Mouse (Mus musculus): ENCODE results near the gene Srms. TPM values are rescaled to one million over a fixed set of nuclear protein-coding genes. Genes with fewer than 3 reads are reported as not detected.
A peak's percentile ranks its signal among the peaks of the same experiment; 100 is the strongest.

Gene Srms
- polyA plus RNA-seq, 1 experiment from 2014 or later = 0.25 TPM

GRCm38 (mm10) chr2:181187121-181188000, 25.6 kb downstream of the Srms start, which contains the start of gene Ppdpf:
TSS of gene Ppdpf (plus strand) at chr2:181187247.
- peak within 1 kb of the TSS; percentile 68 for H3K4me2 ChIP-seq
- peaks cover 20% of the 10 kb centered on the region for H3K4me1 ChIP-seq (replicated peaks)
- peaks cover 13% of the 10 kb centered on the region for H3K36me3 ChIP-seq
- peak within 1 kb of the TSS; percentile 98 for H3K9ac ChIP-seq
- peak within 1 kb of the TSS; percentile 96 for H3K27ac ChIP-seq
- under 1% methylated on average over 64 of the region's 64 CpGs for WGBS
- peak; percentile 91 for ATAC-seq (ENCODE audit: low FRiP score)
- no peaks in the 10 kb centered on the region for H3K9me3 ChIP-seq
- H3K4me3 ChIP-seq = peak within 1 kb of the TSS; percentile 62
- H3K27me3 ChIP-seq = 0 out of 2 replicates have a peak, but pooled peaks cover 2% of the 10 kb centered on the region

GRCm38 (mm10) chr2:181186635-181187034, 26.4 kb downstream of the Srms start:
- Histone ChIP-seq H3K27ac (peak overlapping the region; percentile 96), H3K9ac (peak overlapping the region; percentile 98), H3K27me3 (0 out of 2 replicates have a peak, but pooled peaks cover 2% of the 10 kb centered on the region), H3K36me3 (peaks cover 13% of the 10 kb centered on the region), H3K9me3 (no peaks in the 10 kb centered on the region), H3K4me2 (peak overlapping the region; percentile 68), H3K4me1 (replicated peaks) (peaks cover 20% of the 10 kb centered on the region), H3K4me3 (peak overlapping the region; percentile 62)
- ATAC-seq (ENCODE audit: low FRiP score) = peak; percentile 86
- under 1% methylated on average over 14 of the region's 14 CpGs for WGBS

GRCm38 (mm10) chr2:181180898-181181297, 32.1 kb downstream of the Srms start:
- Histone ChIP-seq H3K36me3 (no peaks in the 10 kb centered on the region), H3K9ac (no peak overlapping the region), H3K4me3 (no peak overlapping the region), H3K27ac (no peak overlapping the region), H3K4me2 (no peak overlapping the region), H3K27me3 (0 out of 2 replicates have a peak, but pooled peaks cover 2% of the 10 kb centered on the region), H3K9me3 (no peaks in the 10 kb centered on the region), H3K4me1 (replicated peaks) (0 out of 2 replicates have a peak, but pooled peaks cover 2% of the 10 kb centered on the region)
- no peak for ATAC-seq (ENCODE audit: low FRiP score)
- 87% methylated on average over 6 of the region's 6 CpGs for WGBS

GRCm38 (mm10) chr2:181178471-181178870, 34.5 kb downstream of the Srms start:
- Histone ChIP-seq H3K27ac (no peak overlapping the region), H3K4me3 (no peak overlapping the region), H3K4me1 (replicated peaks) (no peaks in the 10 kb centered on the region), H3K36me3 (no peaks in the 10 kb centered on the region), H3K4me2 (no peak overlapping the region), H3K9ac (no peak overlapping the region), H3K9me3 (no peaks in the 10 kb centered on the region), H3K27me3 (0 out of 2 replicates have a peak, but pooled peaks cover 2% of the 10 kb centered on the region)
- 91% methylated on average over 5 of the region's 5 CpGs for WGBS
- ATAC-seq (ENCODE audit: low FRiP score) = no peak

- Histone ChIP-seq H3K27ac (no peak overlapping the region), H3K36me3 (no peaks in the 10 kb centered on the region), H3K4me1 (replicated peaks) (no peaks in the 10 kb centered on the region), H3K4me3 (no peak overlapping the region), H3K9ac (no peak overlapping the region), H3K4me2 (no peak overlapping the region), H3K27me3 (0 out of 2 replicates have a peak, but pooled peaks cover under 1% of the 10 kb centered on the region), H3K9me3 (no peaks in the 10 kb centered on the region)
- no peak for ATAC-seq (ENCODE audit: low FRiP score)
- WGBS = 84% methylated on average over 3 of the region's 3 CpGs
These were observed 35.0 kb downstream of the Srms start for GRCm38 (mm10) chr2:181178015-181178414.

GRCm38 (mm10) chr2:181174646-181175045, 38.3 kb downstream of the Srms start:
- Histone ChIP-seq H3K4me2 (no peak overlapping the region), H3K36me3 (no peaks in the 10 kb centered on the region), H3K27me3 (no peaks in the 10 kb centered on the region), H3K4me3 (no peak overlapping the region), H3K27ac (no peak overlapping the region), H3K4me1 (replicated peaks) (no peaks in the 10 kb centered on the region), H3K9ac (no peak overlapping the region), H3K9me3 (no peaks in the 10 kb centered on the region)
- ATAC-seq (ENCODE audit: low FRiP score) = no peak
- WGBS = 92% methylated on average over 3 of the region's 3 CpGs

- Histone ChIP-seq H3K27ac (no peak overlapping the region), H3K9ac (no peak overlapping the region), H3K36me3 (no peaks in the 10 kb centered on the region), H3K9me3 (no peaks in the 10 kb centered on the region), H3K4me3 (no peak overlapping the region), H3K27me3 (0 out of 2 replicates have a peak, but pooled peaks cover 5% of the 10 kb centered on the region), H3K4me1 (replicated peaks) (no peaks in the 10 kb centered on the region), H3K4me2 (no peak overlapping the region)
- 92% methylated on average over 5 of the region's 5 CpGs for WGBS
- no peak for ATAC-seq (ENCODE audit: low FRiP score)
These were observed 46.5 kb downstream of the Srms start for GRCm38 (mm10) chr2:181166469-181166868.

- peaks cover 39% of the 10 kb centered on the region for H3K4me1 ChIP-seq (replicated peaks)
- peaks cover 16% of the 10 kb centered on the region for H3K27me3 ChIP-seq
- H3K4me3 ChIP-seq = no peak overlapping the region
- WGBS = 79% methylated on average over 4 of the region's 4 CpGs
- H3K9ac ChIP-seq = no peak overlapping the region
- H3K27ac ChIP-seq = no peak overlapping the region
- H3K36me3 ChIP-seq = no peaks in the 10 kb centered on the region
- H3K9me3 ChIP-seq = no peaks in the 10 kb centered on the region
- ATAC-seq (ENCODE audit: low FRiP score) = no peak
- no peak overlapping the region for H3K4me2 ChIP-seq
These were observed 52.2 kb downstream of the Srms start for GRCm38 (mm10) chr2:181160821-181161220.

GRCm38 (mm10) chr2:181159771-181160170, 53.2 kb downstream of the Srms start:
- Histone ChIP-seq H3K4me3 (no peak overlapping the region), H3K27ac (peak overlapping the region; percentile 81), H3K27me3 (peaks cover 20% of the 10 kb centered on the region), H3K36me3 (no peaks in the 10 kb centered on the region), H3K9ac (peak overlapping the region; percentile 49; the same call in 1 of the 2 replicates), H3K9me3 (no peaks in the 10 kb centered on the region), H3K4me2 (peak overlapping the region; percentile 25; the same call in 1 of the 2 replicates), H3K4me1 (replicated peaks) (peaks cover 50% of the 10 kb centered on the region)
- peak; percentile 84 for ATAC-seq (ENCODE audit: low FRiP score)
- 0% methylated on average over 2 of the region's 2 CpGs for WGBS

- H3K4me2 ChIP-seq = no peak overlapping the region
- peaks cover 27% of the 10 kb centered on the region for H3K27me3 ChIP-seq
- H3K4me3 ChIP-seq = no peak overlapping the region
- WGBS = 54% methylated on average over 7 of the region's 7 CpGs
- no peaks in the 10 kb centered on the region for H3K9me3 ChIP-seq
- no peaks in the 10 kb centered on the region for H3K36me3 ChIP-seq
- H3K27ac ChIP-seq = peak overlapping the region; percentile 81
- H3K9ac ChIP-seq = peak overlapping the region; percentile 49
- ATAC-seq (ENCODE audit: low FRiP score) = no peak
- peaks cover 56% of the 10 kb centered on the region for H3K4me1 ChIP-seq (replicated peaks)
These were observed 53.9 kb downstream of the Srms start for GRCm38 (mm10) chr2:181159091-181159514.

GRCm38 (mm10) chr2:181158471-181158870, 54.5 kb downstream of the Srms start:
- H3K27ac ChIP-seq = no peak overlapping the region
- 93% methylated on average over 2 of the region's 2 CpGs for WGBS

GRCm38 (mm10) chr2:181157716-181158302, 55.2 kb downstream of the Srms start:
- H3K9ac ChIP-seq = no peak overlapping the region
- peak overlapping the region; percentile 75 for H3K4me2 ChIP-seq
- peaks cover 36% of the 10 kb centered on the region for H3K27me3 ChIP-seq
- ATAC-seq (ENCODE audit: low FRiP score) = no peak
- H3K36me3 ChIP-seq = peaks cover 8% of the 10 kb centered on the region
- peak overlapping the region; percentile 91; the same call in 1 of the 2 replicates for H3K27ac ChIP-seq
- H3K4me1 ChIP-seq (replicated peaks) = peaks cover 56% of the 10 kb centered on the region
- H3K9me3 ChIP-seq = no peaks in the 10 kb centered on the region
- no peak overlapping the region for H3K4me3 ChIP-seq
- 78% methylated on average over 6 of the region's 6 CpGs for WGBS

More at GRCm38 (mm10) chr2:181158471-181158870, 54.5 kb downstream of the Srms start:
- Histone ChIP-seq H3K36me3 (peaks cover 1% of the 10 kb centered on the region; the same call in 1 of the 2 replicates), H3K9ac (no peak overlapping the region), H3K4me3 (no peak overlapping the region), H3K4me2 (no peak overlapping the region), H3K9me3 (no peaks in the 10 kb centered on the region), H3K27me3 (peaks cover 31% of the 10 kb centered on the region), H3K4me1 (replicated peaks) (peaks cover 56% of the 10 kb centered on the region)
- no peak for ATAC-seq (ENCODE audit: low FRiP score)

Measured in hindbrain, embryonic 13.5 days (tissue).